Mouse (Mus musculus) heart, embryonic 15.5 days (tissue): Measurements from ENCODE around the gene Rag2. TPM values are rescaled to one million over a fixed set of nuclear protein-coding genes. Genes with fewer than 3 reads are reported as not detected.
A peak's percentile ranks its signal among the peaks of the same experiment; 100 is the strongest.

Experiments
- ATAC-seq: fragments of 200-750 bp; cut with Nextera tagmentation; replicated peaks from 2 replicates; pipeline ENCODE4 v1.8.0; 2017; ENCODE audit warnings: low read depth, moderate TSS enrichment; ENCODE audit not compliant: insufficient number of reproducible peaks, insufficient read depth, low FRiP score
- H3K27ac ChIP-seq: fragments of 300-500 bp; sonication (generic); 2 replicates; pipeline ENCODE4 v1.5.1; 2015; ENCODE audit warnings: mild to moderate bottlenecking, inconsistent platforms
- H3K27me3 ChIP-seq: fragments of 300-500 bp; sonication (generic); 2 replicates; pipeline ENCODE4 v1.6.1; 2015; ENCODE audit warnings: inconsistent platforms
- H3K36me3 ChIP-seq: fragments of 300-500 bp; sonication (generic); 2 replicates; pipeline ENCODE4 v1.6.1; 2015; ENCODE audit warnings: mild to moderate bottlenecking, inconsistent platforms
- H3K4me1 ChIP-seq: fragments of 300-500 bp; sonication (generic); replicated peaks from 2 replicates; pipeline ENCODE4 v1.6.1; 2015; ENCODE audit warnings: inconsistent platforms
- H3K4me2 ChIP-seq: fragments of 300-500 bp; sonication (generic); 2 replicates; pipeline ENCODE4 v1.6.1; 2015; ENCODE audit warnings: inconsistent platforms, mild to moderate bottlenecking, moderate library complexity
- H3K4me3 ChIP-seq: fragments of 300-500 bp; sonication (generic); 2 replicates; pipeline ENCODE4 v1.5.1; 2015; ENCODE audit warnings: mild to moderate bottlenecking, inconsistent platforms
- H3K9ac ChIP-seq: fragments of 300-500 bp; sonication (generic); 2 replicates; pipeline ENCODE4 v1.6.1; 2015; ENCODE audit warnings: mild to moderate bottlenecking, inconsistent platforms
- H3K9me3 ChIP-seq: fragments of 300-500 bp; sonication (generic); replicated peaks from 2 replicates; pipeline ENCODE4 v1.6.1; 2016; ENCODE audit warnings: inconsistent platforms
- WGBS: fragments of 180-500 bp; shearing (Covaris S2); methylation state at CpG from one replicate; pipeline ENCODE4 v1.1.7; 2015; ENCODE audit warnings: mixed read lengths; 5-methylcytosine and 5-hydroxymethylcytosine counted together
- polyA plus RNA-seq: library from polyadenylated mRNA; unstranded; fragments of >200 nt; fragmentation: Nextera tagmentation; extraction: Ambion mirVana; gene quantifications from 2 replicates; pipeline ENCODE4 v1.2.1, GENCODE M21; 2015

Rag2 gene
- 0.64 and 7.8 TPM in 2 replicates for polyA plus RNA-seq

DNA sequence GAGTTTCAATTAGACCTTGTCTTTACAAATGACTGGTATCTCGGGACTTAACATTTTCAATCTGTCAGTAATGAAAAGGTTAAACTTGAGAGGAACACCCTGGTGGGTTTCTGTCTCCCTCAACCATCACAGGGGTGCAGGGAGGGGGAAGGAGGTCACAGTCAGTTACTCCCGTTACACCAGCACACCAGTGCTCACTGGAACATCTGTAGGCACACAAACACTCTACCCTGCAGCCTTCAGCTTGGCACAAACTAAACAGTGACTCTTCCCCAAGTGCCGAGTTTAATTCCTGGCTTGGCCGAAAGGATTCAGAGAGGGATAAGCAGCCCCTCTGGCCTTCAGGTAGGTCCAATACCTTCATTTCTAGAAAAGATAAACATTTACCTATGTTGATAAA, at the start of gene Rag2:
Gene Rag2, plus strand, starts transcription at position 193 of the 400 bp plus-strand sequence.
- Histone ChIP-seq H3K27me3 (no peaks in the 10 kb centered on the region), H3K4me2 (no peak within 1 kb of the TSS), H3K9ac (no peak within 1 kb of the TSS), H3K27ac (no peak within 1 kb of the TSS), H3K9me3 (no peaks in the 10 kb centered on the region), H3K36me3 (no peaks in the 10 kb centered on the region), H3K4me3 (peak within 1 kb of the TSS; percentile 3; the same call in 1 of the 2 replicates), H3K4me1 (peaks cover 9% of the 10 kb centered on the region; the same call in 1 of the 2 replicates)
- WGBS, result 61% methylated on average over 4 of the region's 4 CpGs
- ATAC-seq, result no peak

DNA sequence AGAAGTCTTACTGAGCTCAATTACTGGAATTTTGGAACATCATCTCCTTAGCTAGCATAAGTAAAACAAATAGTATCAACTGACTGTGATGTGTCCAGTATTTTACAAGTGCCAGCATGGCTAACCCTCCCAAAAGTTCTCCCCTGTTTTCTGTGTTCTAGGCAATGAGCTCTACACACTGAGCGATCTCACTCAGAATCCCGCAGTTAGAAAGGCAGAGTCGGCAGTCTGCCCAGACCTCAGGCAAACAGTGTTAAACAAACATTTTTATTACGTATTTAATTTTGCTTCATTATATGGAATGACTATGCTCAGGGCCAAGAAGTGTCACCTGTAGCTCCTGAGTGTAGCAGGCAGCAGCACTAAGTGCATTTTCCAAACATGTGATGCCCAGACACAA, 47.3 kb upstream of the Rag2 start:
- H3K27ac ChIP-seq, result no peak overlapping the region
- H3K9me3 ChIP-seq, result no peaks in the 10 kb centered on the region
- H3K36me3 ChIP-seq, result no peaks in the 10 kb centered on the region
- no peak for ATAC-seq
- no peak overlapping the region for H3K9ac ChIP-seq
- H3K4me1 ChIP-seq, result no peaks in the 10 kb centered on the region
- no peak overlapping the region for H3K4me2 ChIP-seq
- no peak overlapping the region for H3K4me3 ChIP-seq
- WGBS, result 84% methylated on average over 4 of the region's 4 CpGs
- no peaks in the 10 kb centered on the region for H3K27me3 ChIP-seq

DNA sequence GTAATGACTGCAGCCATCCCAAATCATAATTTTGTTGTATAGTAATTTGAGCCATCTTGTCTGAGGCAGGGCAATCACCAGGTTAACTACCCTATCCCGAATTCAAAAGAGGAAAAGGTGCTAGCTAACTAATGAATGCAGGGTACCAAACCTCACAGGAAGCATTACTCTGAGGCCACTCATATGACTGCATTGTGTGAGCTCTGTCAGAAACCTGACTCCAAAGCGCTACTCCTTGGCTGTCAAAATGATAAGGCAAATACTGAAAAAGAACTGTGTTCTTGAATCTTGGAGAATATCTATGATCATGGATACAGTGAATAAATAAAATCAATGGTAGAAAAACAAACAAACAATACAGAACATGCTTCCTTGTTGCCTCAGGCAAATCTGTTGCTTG, 44.5 kb upstream of the Rag2 start:
- Histone ChIP-seq H3K9me3 (no peaks in the 10 kb centered on the region), H3K4me2 (no peak overlapping the region), H3K4me3 (no peak overlapping the region), H3K27me3 (no peaks in the 10 kb centered on the region), H3K27ac (no peak overlapping the region), H3K36me3 (no peaks in the 10 kb centered on the region; the same call in 1 of the 2 replicates), H3K9ac (no peak overlapping the region), H3K4me1 (no peaks in the 10 kb centered on the region)
- 75% methylated on average over 2 of the region's 2 CpGs for WGBS
- no peak for ATAC-seq

DNA sequence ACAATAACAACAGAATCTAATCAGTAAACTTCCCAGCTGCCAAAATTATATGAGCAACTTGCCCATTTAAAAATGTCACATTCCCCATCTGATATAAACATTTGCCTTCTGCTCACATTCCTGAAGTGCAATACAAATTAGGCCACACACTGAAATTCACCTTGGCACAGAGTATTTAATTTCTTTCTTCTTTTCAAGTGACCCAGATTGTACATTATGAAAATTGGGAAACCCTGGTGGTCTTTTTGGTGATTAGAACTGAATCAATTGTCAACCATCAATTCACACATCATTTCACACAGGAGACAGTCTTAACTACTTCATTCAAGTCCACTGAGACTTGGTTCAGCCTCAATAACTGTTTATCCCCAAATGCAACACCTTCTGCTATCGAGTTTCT, 44.1 kb upstream of the Rag2 start:
- ATAC-seq, result no peak
- H3K9me3 ChIP-seq, result no peaks in the 10 kb centered on the region
- no peak overlapping the region for H3K9ac ChIP-seq
- H3K4me1 ChIP-seq, result no peaks in the 10 kb centered on the region
- WGBS, result 78% methylated on average over 1 of the region's 1 CpGs
- H3K27ac ChIP-seq, result no peak overlapping the region
- no peaks in the 10 kb centered on the region; the same call in 1 of the 2 replicates for H3K36me3 ChIP-seq
- H3K4me3 ChIP-seq, result no peak overlapping the region
- H3K27me3 ChIP-seq, result no peaks in the 10 kb centered on the region
- H3K4me2 ChIP-seq, result no peak overlapping the region

DNA sequence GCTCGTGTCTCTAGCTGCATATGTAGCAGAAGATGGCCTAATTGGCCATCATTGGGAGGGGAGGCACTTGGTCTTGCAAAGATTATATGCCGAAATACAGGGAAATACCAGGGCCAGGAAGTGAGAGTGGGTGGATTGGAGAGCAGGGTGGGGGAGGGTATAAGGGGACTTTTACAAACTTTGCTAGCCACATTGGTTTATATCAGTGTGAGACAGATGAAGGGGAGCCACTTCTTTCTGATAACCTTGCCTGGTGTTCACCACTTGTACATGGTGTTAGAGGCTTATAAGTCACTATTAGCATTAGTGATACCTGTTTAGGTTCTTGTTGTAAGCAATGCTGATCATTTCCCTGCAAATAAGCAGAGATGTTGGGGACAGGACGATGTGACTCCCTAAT, 43.5 kb upstream of the Rag2 start:
- WGBS, result 69% methylated on average over 3 of the region's 3 CpGs

DNA sequence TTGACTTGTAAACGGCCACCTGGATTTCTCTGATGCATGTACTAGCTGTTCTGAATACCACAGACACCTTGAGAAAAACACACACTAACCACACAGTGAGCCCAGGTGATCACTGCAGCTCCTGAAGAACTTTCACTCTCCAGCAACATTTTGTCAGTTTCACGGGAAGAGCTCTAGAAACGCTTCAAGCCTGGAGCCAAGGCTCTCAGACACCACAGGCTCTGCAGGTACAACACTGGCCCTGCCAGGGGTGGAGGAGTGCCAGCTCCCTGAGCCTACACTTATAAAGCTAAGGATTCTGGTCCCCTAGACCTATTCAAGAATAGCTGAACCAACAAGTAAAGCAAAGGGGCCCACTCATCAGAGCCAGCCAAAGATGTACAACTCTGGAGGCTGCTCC, 43.1 kb upstream of the Rag2 start:
- H3K27ac ChIP-seq, result no peak overlapping the region; the same call in 1 of the 2 replicates
- H3K9ac ChIP-seq, result no peak overlapping the region
- no peaks in the 10 kb centered on the region for H3K27me3 ChIP-seq
- H3K36me3 ChIP-seq, result no peaks in the 10 kb centered on the region; the same call in 1 of the 2 replicates
- no peaks in the 10 kb centered on the region for H3K9me3 ChIP-seq
- no peak for ATAC-seq
- H3K4me3 ChIP-seq, result no peak overlapping the region
- 71% methylated on average over 3 of the region's 3 CpGs for WGBS
- H3K4me1 ChIP-seq, result no peaks in the 10 kb centered on the region
- no peak overlapping the region for H3K4me2 ChIP-seq

More for the DNA sequence above, 43.5 kb upstream of the Rag2 start:
- no peaks in the 10 kb centered on the region for H3K27me3 ChIP-seq
- H3K9ac ChIP-seq, result no peak overlapping the region
- no peak overlapping the region for H3K4me3 ChIP-seq
- H3K36me3 ChIP-seq, result no peaks in the 10 kb centered on the region; the same call in 1 of the 2 replicates
- H3K9me3 ChIP-seq, result no peaks in the 10 kb centered on the region
- no peaks in the 10 kb centered on the region for H3K4me1 ChIP-seq
- H3K27ac ChIP-seq, result no peak overlapping the region
- H3K4me2 ChIP-seq, result no peak overlapping the region
- ATAC-seq, result no peak

DNA sequence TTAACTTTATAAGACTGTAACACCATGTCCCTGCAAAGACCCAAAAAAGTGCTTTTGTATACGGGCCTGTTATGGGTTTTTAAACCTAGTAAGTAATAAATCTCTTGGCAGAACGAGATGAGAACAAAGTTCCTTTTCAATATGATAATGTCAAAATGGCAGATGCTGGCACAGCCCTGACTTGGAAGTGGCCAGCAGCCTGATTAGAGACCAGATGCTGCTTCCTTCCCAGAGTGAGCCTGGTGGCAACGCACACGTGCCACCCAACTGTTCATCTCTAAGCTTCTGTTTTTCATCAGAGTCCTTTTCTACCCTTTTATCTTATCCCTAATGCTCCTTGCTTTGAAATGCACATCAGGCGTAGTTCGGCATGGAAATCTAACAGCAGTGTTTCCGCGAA, 33.2 kb upstream of the Rag2 start:
- no peaks in the 10 kb centered on the region for H3K36me3 ChIP-seq
- H3K4me2 ChIP-seq, result no peak overlapping the region
- no peak for ATAC-seq
- H3K4me3 ChIP-seq, result no peak overlapping the region
- 58% methylated on average over 8 of the region's 8 CpGs for WGBS
- H3K4me1 ChIP-seq, result no peaks in the 10 kb centered on the region
- H3K9me3 ChIP-seq, result no peaks in the 10 kb centered on the region
- H3K27ac ChIP-seq, result no peak overlapping the region
- no peaks in the 10 kb centered on the region for H3K27me3 ChIP-seq
- H3K9ac ChIP-seq, result no peak overlapping the region

DNA sequence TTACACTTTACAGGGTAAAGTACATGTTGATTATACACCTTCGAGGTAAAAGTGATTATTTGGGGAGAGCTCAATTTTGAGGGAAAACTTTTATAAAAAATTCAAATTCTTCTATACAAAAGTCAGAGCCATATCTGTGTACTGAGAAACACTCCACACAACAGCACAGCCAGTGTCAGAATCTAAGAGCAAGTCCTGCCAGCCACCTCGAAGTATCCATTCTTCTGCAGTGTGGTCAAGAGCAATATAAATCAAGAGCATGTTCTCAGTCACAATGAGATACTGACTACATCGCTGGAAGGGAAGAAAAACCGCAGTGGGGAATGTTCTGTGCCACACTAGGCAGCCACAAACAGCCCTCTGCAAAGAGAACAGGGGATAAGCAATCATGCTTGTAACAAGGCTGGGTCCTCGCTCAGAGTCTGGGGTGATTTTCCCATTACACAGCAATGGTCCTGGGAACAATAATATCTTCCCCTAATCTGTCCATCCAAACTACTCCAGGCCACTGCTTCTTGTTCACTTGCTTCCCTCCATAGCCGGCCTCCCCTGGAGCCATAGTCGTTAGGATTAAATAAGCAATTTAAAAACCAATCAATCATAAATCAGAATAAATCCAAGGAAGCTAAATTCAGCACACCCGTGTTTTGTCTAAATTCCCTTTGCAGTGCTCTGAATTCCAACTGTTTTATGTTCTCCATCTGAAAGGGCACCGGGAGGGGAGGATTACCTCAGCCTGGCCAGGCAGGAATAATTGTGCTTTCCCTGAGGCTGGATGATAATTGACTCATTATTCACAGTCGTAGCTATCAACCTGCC, 32.3 kb upstream of the Rag2 start:
- no peak overlapping the region for H3K27ac ChIP-seq
- H3K36me3 ChIP-seq, result no peaks in the 10 kb centered on the region
- H3K27me3 ChIP-seq, result no peaks in the 10 kb centered on the region
- H3K4me2 ChIP-seq, result no peak overlapping the region
- no peak for ATAC-seq
- WGBS, result 47% methylated on average over 10 of the region's 10 CpGs
- H3K9me3 ChIP-seq, result no peaks in the 10 kb centered on the region
- no peaks in the 10 kb centered on the region for H3K4me1 ChIP-seq
- H3K9ac ChIP-seq, result no peak overlapping the region
- no peak overlapping the region for H3K4me3 ChIP-seq

DNA sequence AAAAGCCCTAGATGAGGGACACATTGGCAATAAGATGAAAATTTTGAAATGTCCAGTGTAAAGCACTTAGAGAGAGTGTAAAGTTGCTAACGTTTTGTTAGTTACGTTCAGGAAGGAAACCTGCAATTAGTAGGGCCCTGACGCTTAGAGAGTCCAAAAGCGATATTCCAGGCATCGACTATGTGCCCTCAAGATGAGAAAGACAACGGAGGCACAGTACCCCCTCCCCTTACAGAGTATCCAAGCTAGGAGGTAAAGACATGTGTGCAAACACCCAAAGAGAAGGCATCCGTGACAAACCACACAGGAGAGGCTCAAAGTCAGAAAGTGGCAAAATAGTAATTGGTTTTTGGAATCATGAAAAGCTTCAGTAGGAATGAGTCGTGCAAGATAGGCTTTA, 31.6 kb upstream of the Rag2 start:
- Histone ChIP-seq H3K4me3 (no peak overlapping the region), H3K4me2 (no peak overlapping the region), H3K36me3 (no peaks in the 10 kb centered on the region), H3K9ac (no peak overlapping the region), H3K9me3 (no peaks in the 10 kb centered on the region), H3K27me3 (no peaks in the 10 kb centered on the region), H3K27ac (no peak overlapping the region), H3K4me1 (no peaks in the 10 kb centered on the region)
- WGBS, result 78% methylated on average over 8 of the region's 8 CpGs
- no peak for ATAC-seq

DNA sequence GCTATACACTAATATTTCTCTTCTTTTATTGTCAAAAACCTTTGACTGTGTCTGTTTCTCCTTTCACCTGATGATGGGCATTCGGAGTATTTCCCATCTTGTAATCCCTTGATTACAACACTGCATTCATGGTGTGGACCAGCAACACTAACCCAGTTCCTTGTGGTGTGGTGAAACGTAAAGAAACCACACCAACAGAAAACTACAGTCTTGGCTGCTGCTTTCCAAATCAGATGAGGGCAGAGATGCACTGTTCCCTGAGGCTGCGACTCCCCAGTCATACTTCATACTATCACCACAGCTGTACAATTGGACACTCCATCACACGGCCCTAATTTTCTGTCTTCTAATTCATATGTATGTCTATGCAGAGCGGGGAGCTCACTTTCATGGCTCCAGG, 29.8 kb upstream of the Rag2 start:
- Histone ChIP-seq H3K27ac (no peak overlapping the region), H3K4me1 (peaks cover 9% of the 10 kb centered on the region; the same call in 1 of the 2 replicates), H3K9ac (no peak overlapping the region), H3K4me2 (no peak overlapping the region), H3K27me3 (no peaks in the 10 kb centered on the region), H3K4me3 (no peak overlapping the region), H3K9me3 (no peaks in the 10 kb centered on the region), H3K36me3 (no peaks in the 10 kb centered on the region)
- no peak for ATAC-seq
- 82% methylated on average over 5 of the region's 5 CpGs for WGBS

DNA sequence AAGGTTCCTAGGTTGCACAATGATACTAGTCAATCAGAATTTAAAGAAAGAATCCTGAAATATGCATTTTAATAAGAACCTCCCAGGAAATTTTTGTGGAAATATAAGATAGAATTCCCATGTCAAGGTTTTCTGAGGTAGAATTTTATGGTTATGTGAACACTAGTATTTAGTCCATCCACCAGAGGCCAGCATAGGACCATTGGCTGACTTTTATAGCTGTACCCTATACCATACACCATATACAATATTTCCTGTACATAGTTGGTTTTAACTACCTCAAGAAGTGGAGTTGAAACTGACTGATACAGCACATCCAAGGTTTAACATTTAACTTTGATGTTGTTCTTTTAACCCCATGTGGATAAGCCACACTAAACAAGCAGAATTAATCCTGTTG, 27.3 kb upstream of the Rag2 start:
- Histone ChIP-seq H3K4me3 (no peak overlapping the region), H3K9me3 (no peaks in the 10 kb centered on the region), H3K36me3 (no peaks in the 10 kb centered on the region), H3K4me1 (peaks cover 12% of the 10 kb centered on the region; the same call in 1 of the 2 replicates), H3K9ac (no peak overlapping the region), H3K27ac (no peak overlapping the region), H3K4me2 (no peak overlapping the region), H3K27me3 (no peaks in the 10 kb centered on the region)
- no peak for ATAC-seq
